Mouse (Mus musculus) olfactory bulb, adult 2 months (tissue): ENCODE measurements around the gene Irf2bpl. TPM values are rescaled to one million over a fixed set of nuclear protein-coding genes. Genes with fewer than 3 reads are reported as not detected.

Experiments
- H3K27ac ChIP-seq: fragments of 200-500 bp; 2 replicates; pipeline ENCODE4 v1.5.1; 2012; ENCODE audit warnings: low read depth, low read length; ENCODE audit not compliant: insufficient read depth
- H3K4me1 ChIP-seq: fragments of 200-500 bp; 2 replicates; pipeline ENCODE4 v1.6.1; 2012; ENCODE audit warnings: low read length; ENCODE audit not compliant: control insufficient read depth, insufficient read depth
- H3K4me3 ChIP-seq: fragments of 200-500 bp; 2 replicates; pipeline ENCODE4 v1.5.1; 2012; ENCODE audit warnings: mild to moderate bottlenecking, low read depth, low read length, moderate library complexity; ENCODE audit not compliant: insufficient read depth
- CTCF ChIP-seq: fragments of 200-500 bp; IDR thresholded peaks from 2 replicates; pipeline ENCODE4 v1.5.1; 2012; ENCODE audit warnings: low read depth, mild to moderate bottlenecking, low read length, moderate library complexity; ENCODE audit not compliant: insufficient read depth
- POLR2A ChIP-seq: fragments of 200-500 bp; IDR thresholded peaks from 2 replicates; pipeline ENCODE4 v1.6.1; 2012; ENCODE audit warnings: mild to moderate bottlenecking, low read depth, low read length, moderate library complexity; ENCODE audit not compliant: insufficient read depth
- WGBS: fragments of 180-500 bp; shearing (Covaris S2); methylation state at CpG from one replicate; pipeline ENCODE4 v1.1.7; 2018; 5-methylcytosine and 5-hydroxymethylcytosine counted together
- polyA plus RNA-seq: library from polyadenylated mRNA; stranded (reverse); fragments of >200 nt; gene quantifications from 2 replicates; pipeline ENCODE4 v1.2.4, GENCODE M21; 2012; ENCODE audit warnings: low replicate concordance; ENCODE audit not compliant: missing spikeins, insufficient read depth, insufficient read length

Gene Irf2bpl
- polyA plus RNA-seq, 1 experiment = not detected

DNA sequence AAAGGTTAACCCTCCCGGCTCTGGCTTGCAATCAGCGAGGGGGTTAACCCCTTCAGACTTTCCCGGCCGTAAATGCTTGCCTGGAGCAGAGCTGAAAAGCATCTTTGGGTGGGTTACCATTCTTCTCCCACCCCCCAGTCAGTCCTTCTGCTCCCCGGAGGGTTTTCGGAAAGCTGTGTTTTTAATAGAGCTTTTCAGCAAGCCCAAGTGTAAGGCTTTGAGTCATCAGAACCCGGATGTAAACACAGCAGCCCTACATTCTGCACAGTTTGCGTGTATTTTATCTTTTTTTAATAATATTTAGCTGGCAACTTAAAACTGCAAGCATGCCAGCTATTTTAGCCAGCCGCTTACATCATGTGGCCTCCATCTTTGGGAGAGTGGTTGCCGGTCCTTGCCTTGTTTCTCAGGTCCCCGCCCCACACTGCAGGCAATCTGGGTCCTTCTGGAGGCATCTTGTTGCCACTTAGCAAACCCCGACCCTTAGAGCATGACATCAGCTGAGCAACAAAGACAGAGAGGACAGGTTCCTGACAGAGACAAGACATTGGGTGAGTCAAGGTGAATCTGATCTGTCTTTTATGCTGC, 10.3 kb upstream of the Irf2bpl start:
- Histone ChIP-seq H3K4me3 (peak overlapping the region; percentile 40), H3K4me1 (peaks cover 62% of the 10 kb centered on the region), H3K27ac (peak overlapping the region; percentile 97)
- TF ChIP-seq POLR2A (no peak; the same call in 1 of the 2 replicates), CTCF (no peak)
- under 1% methylated on average over 12 of the region's 12 CpGs for WGBS

DNA sequence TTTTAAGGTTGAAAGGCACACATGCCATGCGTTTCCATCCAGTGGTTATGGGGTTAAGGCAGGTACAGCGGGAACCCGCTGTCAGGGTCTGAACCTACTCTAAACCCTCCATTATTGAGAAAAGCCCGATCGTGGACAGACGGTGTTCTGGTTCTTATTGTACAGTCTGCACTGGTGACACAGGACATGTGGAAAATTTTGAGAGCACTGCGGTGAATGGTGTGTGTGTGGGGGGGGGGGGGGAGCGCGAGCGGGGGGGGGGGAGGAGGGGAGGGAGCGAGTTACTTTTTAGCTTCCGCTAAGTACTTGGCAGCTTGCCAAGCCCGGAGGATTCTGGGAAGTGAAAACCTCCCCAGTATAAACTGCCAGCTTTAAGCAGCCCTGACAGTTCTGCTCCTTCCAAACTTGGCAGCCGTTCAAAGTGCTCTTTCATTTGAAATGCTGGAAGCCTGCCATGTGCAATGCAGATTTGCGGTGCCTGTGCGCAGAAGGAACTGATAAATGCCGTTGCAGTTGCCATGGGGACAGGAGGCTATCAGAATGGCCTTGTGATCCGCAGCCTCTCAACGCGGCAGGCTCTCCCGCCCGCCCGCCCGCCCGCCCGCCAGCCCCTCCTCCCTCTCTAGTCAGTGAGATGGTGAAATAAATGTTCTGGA, 9.7 kb upstream of the Irf2bpl start:
- WGBS = under 1% methylated on average over 23 of the region's 26 CpGs
- peak overlapping the region; percentile 97 for H3K27ac ChIP-seq
- peak overlapping the region; percentile 41 for H3K4me3 ChIP-seq
- peaks cover 61% of the 10 kb centered on the region for H3K4me1 ChIP-seq
- no peak for TF ChIP-seq POLR2A
- no peak for TF ChIP-seq CTCF

DNA sequence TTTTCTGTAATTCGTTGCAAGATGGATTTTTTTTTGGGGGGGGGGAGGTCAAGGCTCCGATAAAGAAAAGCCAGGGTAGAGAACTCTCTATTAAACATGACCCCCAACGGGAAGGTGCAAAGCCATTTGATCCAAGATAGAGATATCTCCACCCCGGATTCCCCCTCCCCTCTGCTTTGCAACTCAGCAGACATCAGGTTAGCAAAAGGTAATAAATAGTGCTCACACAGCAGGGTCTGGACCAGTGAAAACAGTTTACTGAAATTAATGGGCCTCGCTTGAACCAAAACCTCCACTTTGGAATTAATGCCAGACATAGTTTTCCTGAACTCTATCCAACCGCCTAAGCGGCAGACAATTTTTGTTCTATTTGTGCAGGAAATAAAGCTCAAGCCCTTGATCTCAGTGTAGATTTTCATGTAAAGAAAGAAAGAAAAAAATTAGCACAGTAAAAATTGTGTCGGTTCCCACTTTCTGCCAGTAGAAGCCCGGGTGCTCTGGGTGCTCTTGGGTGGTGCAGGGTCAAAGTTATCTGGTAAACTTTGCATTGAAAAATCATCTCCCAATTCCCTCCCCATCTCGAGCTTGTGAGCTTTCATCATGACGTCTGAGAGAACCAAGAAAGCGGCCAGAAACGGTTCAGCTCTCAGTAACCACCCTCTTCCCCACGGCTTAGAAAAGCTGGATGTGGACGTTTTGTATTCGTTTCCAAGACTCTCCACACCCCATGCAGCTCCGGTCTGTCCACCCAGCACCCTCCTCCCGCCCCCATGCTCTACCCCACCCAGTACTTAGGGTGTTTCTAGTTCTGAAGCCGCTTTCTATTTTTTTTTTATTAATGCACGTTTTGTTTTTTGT, 9.0 kb upstream of the Irf2bpl start:
- Histone ChIP-seq H3K4me3 (peak overlapping the region; percentile 16; the same call in 1 of the 2 replicates), H3K4me1 (peaks cover 65% of the 10 kb centered on the region), H3K27ac (peak overlapping the region; percentile 95)
- WGBS = 2% methylated on average over 20 of the region's 20 CpGs
- TF ChIP-seq POLR2A (no peak), CTCF (no peak)

DNA sequence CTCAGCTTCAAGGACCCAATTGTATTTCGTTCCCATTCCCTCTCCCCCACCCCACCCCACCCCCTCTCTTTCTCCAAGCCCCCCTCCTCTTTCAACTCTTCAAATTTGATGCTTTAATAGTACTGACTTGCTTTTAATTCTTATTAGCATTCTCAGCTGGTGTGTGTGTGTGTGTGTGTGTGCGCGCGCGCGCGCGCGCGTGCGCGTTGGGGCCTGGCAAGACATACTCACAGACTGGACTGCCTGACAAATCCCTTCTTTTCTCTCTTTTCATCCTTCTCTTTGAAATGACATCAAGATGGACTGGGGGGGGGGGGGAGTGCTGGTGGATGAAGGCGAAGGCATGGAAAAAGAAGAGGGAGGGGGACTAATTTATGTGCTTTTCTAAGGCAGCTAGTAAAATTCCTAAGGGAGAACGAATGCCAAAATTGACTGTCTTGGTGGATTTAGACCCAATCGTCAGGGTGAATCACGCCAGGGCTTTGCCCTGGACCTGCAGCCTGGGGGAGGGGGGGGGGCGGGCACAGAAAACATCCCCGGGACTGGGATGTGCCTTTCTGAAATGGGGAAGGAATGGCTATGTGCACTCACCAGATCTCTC, 8.2 kb upstream of the Irf2bpl start:
- Histone ChIP-seq H3K4me3 (no peak overlapping the region), H3K4me1 (peaks cover 66% of the 10 kb centered on the region), H3K27ac (peak overlapping the region; percentile 95)
- WGBS = 4% methylated on average over 18 of the region's 18 CpGs
- no peak for TF ChIP-seq POLR2A
- no peak for TF ChIP-seq CTCF

DNA sequence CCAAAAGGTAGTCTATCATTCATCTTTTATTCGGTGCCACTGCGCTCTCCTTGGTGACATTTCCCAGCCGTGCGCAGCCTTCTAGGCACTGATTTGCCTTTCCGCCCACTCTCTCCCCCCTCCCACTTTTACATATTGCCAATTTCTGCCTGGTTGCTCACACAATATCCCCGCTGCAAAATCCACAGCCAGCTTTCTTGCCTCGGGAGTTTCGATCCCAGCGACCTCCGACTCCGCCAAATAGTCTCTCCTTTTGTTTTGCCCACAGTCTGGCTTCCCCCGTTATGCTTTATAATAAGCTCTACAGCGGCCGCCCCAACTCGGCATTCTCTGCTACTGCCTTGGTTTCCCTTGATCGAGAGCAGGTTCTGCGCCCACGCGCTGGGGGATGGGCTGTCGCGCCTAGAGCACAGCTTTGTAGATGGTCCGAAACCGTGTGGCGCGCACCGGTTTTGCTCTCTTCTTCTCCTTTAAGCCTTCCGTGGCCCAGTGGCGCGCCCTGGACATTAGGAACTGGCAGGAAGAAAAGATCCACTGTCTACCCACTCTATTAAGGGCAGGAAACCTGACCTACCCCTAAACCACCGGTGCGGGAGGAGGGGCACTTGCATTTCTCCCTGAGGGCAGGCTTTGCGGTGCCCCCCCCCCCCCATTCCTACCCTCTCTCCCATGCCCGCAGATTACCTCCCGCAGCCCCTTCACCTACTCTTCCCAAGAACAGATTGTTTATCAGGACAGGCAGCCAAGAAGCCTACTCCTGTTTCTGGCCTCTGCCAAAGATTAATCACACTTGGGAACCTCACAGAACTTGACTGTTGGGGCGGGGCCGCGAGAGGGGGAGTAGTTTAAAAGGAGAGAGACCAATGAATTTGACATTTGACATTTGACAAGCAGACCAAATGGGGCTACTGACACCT, 7.4 kb upstream of the Irf2bpl start:
- H3K4me1 ChIP-seq = peaks cover 62% of the 10 kb centered on the region
- H3K27ac ChIP-seq = peak overlapping the region; percentile 92
- 2% methylated on average over 37 of the region's 37 CpGs for WGBS
- TF ChIP-seq CTCF = no peak
- 0 out of 2 replicates have a peak, but pooled peaks have one; percentile 4 for TF ChIP-seq POLR2A
- H3K4me3 ChIP-seq = peak overlapping the region; percentile 24

DNA sequence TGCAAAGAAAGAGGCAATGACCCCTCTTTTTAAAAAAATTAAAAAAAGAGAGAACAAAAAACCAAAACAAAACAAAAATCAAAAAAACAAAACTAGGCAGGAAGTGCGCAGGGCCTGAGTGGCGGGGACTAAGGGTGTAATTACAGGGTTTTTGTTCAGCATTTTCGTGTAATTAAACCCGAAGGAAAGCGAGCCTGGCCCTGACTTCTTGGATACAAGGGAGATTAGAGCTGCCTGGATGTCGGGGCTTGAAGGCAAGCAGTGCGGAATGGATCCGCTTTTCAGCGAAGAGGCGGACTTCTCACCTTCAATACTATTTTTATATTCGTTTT, 6.8 kb upstream of the Irf2bpl start:
- WGBS = 6% methylated on average over 11 of the region's 11 CpGs
- H3K27ac ChIP-seq = peak overlapping the region; percentile 92
- peaks cover 59% of the 10 kb centered on the region for H3K4me1 ChIP-seq
- no peak for TF ChIP-seq CTCF
- no peak for TF ChIP-seq POLR2A
- peak overlapping the region; percentile 24 for H3K4me3 ChIP-seq

DNA sequence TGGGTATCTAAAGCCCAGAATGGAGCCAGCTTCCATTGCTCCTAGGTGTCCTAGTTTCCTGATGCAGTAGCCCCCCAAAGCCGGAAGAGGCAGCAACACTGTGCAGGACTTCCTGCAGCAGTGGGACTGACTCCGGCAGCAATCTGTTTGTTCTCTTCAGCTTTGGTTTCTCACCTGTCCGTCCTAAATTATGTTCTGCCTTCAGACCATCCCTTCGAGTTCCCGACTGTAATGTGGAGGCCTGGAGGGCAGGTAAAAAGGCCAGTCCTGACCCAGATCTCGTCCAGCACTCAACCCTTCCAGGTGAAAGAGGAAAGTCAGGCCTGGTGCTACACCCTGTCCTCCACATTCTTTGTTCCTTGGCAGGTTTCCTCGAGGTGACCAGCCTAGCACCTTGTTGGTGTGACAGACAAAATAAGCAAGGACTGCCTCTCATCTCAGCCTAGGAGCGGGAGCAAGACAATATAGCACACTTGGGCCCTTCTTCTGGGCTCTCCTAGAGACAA, 6.3 kb upstream of the Irf2bpl start:
- Histone ChIP-seq H3K27ac (peak overlapping the region; percentile 63), H3K4me1 (peaks cover 56% of the 10 kb centered on the region), H3K4me3 (no peak overlapping the region)
- 44% methylated on average over 8 of the region's 8 CpGs for WGBS
- TF ChIP-seq POLR2A = no peak
- no peak for TF ChIP-seq CTCF

DNA sequence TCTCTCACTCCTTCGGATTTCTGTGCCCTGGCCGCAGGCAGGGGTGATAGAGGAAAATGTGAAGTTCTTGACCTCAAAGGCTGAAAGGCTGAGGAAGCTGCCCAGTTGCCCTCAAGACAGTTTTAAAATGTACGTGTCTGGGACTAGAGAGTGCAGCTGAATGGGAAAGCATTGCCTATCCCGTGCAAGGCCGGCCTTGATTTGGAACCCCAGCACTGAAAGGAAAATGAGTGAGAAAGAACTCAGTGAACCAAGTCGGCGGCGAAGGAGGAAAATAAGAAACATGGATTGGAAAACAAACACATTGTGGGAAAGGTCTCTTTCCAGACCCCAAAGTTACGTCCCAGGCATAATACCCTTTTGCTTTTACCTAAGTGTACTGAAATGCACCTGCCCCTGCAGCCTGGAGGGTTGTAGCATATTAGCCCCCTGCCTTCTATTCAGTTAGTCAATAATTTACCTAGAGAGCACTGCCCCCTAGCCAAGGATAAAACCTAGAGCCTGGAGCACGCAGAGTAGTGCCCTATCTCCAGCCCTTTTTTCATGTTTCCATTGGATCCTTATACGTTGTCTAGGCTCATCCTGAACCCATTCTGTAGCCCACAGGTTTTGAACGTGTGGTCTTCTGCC, 5.6 kb upstream of the Irf2bpl start:
- peak overlapping the region; percentile 63 for H3K27ac ChIP-seq
- no peak overlapping the region for H3K4me3 ChIP-seq
- WGBS = 59% methylated on average over 12 of the region's 12 CpGs
- TF ChIP-seq CTCF = no peak
- TF ChIP-seq POLR2A = no peak
- H3K4me1 ChIP-seq = peaks cover 53% of the 10 kb centered on the region
